Mouse (Mus musculus): ENCODE results near the gene Fktn.
A peak's percentile ranks its signal among the peaks of the same experiment; 100 is the strongest.
"Not testable (repeated sequence)": the region's sequence is repeated elsewhere in the genome, so short reads cannot be mapped to it uniquely, and the experiment has no call there.

The Fktn gene

GRCm38 (mm10) chr4:53713704-53714050 lies at the start of gene Fktn:
Gene Fktn (plus strand): TSS chr4:53713998.
- DNase-seq: no peak

GRCm38 (mm10) chr4:53682092-53682491 lies 31.7 kb upstream of the Fktn start:
- DNase-seq: no peak

GRCm38 (mm10) chr4:53688965-53689364 lies 24.8 kb upstream of the Fktn start:
- DNase-seq: no peak

GRCm38 (mm10) chr4:53691418-53691817 lies 22.4 kb upstream of the Fktn start:
- no peak for DNase-seq

- not testable (repeated sequence) for DNase-seq
Observed at GRCm38 (mm10) chr4:53709166-53709565, 4.6 kb upstream of the Fktn start.

GRCm38 (mm10) chr4:53710021-53710420 lies 3.8 kb upstream of the Fktn start:
- DNase-seq: no peak

GRCm38 (mm10) chr4:53710555-53711328 lies 3.1 kb upstream of the Fktn start:
- DNase-seq: no peak

GRCm38 (mm10) chr4:53714051-53714814 lies 435 bp downstream of the Fktn start:
- DNase-seq: peak; percentile 92

- DNase-seq: no peak
Observed at GRCm38 (mm10) chr4:53715977-53716376, 2.2 kb downstream of the Fktn start.

- DNase-seq: no peak
Observed at GRCm38 (mm10) chr4:53717546-53717945, 3.7 kb downstream of the Fktn start.

GRCm38 (mm10) chr4:53718261-53718660 lies 4.5 kb downstream of the Fktn start:
- no peak for DNase-seq

- DNase-seq: peak; percentile 12
Observed at GRCm38 (mm10) chr4:53722506-53722905, 8.7 kb downstream of the Fktn start.

- not testable (repeated sequence) for DNase-seq
Observed at GRCm38 (mm10) chr4:53726100-53726499, 12.3 kb downstream of the Fktn start.

GRCm38 (mm10) chr4:53728121-53728520 lies 14.3 kb downstream of the Fktn start:
- DNase-seq: no peak

GRCm38 (mm10) chr4:53738956-53739616 lies 25.3 kb downstream of the Fktn start:
- peak; percentile 52 for DNase-seq

GRCm38 (mm10) chr4:53749831-53750230 lies 36.0 kb downstream of the Fktn start:
- peak; percentile 39 for DNase-seq

GRCm38 (mm10) chr4:53750391-53751120 lies 36.8 kb downstream of the Fktn start:
- peak; percentile 82 for DNase-seq

GRCm38 (mm10) chr4:53757030-53757429 lies 43.2 kb downstream of the Fktn start:
- no peak for DNase-seq

- peak; percentile 21 for DNase-seq
Observed at GRCm38 (mm10) chr4:53758764-53759163, 45.0 kb downstream of the Fktn start.

GRCm38 (mm10) chr4:53759678-53760077 lies 45.9 kb downstream of the Fktn start:
- peak; percentile 18 for DNase-seq

GRCm38 (mm10) chr4:53762501-53762900 lies 48.7 kb downstream of the Fktn start:
- no peak for DNase-seq

- DNase-seq: no peak
Observed at GRCm38 (mm10) chr4:53770958-53771735, 57.3 kb downstream of the Fktn start.

Measured in right cerebral cortex, adult 18-20 months (tissue).